Mouse (Mus musculus) CH12.LX (cell line): ENCODE measurements at regions not wholly inside any gene's neighbourhood (a gene's known extent, or its start where the extent isn't known, plus 50 kb on each side); places are given as distances from the start of the nearest gene placed in this dataset.

ENCODE experiments used
- DNase-seq: peaks from one replicate; pipeline ENCODE4 v3.0.0-alpha.2; 2013; ENCODE audit errors: extremely low read depth
- H3K27ac ChIP-seq: 2 replicates; pipeline ENCODE4 v1.5.1; 2012; ENCODE audit warnings: low read depth, mild to moderate bottlenecking, control low read depth, moderate library complexity; ENCODE audit not compliant: insufficient read depth
- H3K27me3 ChIP-seq: replicated peaks from 2 replicates; pipeline ENCODE3; 2012; ENCODE audit warnings: inconsistent platforms
- H3K36me3 ChIP-seq, 2 experiments: replicated peaks in 1 of 2; 2 replicates each; pipeline versions ENCODE3 to v1.6.1; 2012; ENCODE audit warnings: inconsistent platforms in 1 of 2, low read length in 1 of 2, mild to moderate bottlenecking in 1 of 2, mixed read lengths in 1 of 2, moderate library complexity in 1 of 2; ENCODE audit not compliant: control insufficient read depth in 1 of 2, insufficient read depth in 1 of 2
- H3K4me1 ChIP-seq, 2 experiments: 2 replicates each; pipeline ENCODE4 v1.6.1; 2012; ENCODE audit warnings: inconsistent platforms in 1 of 2, moderate library complexity in 1 of 2; ENCODE audit not compliant: insufficient read depth in 2 of 2, control insufficient read depth in 1 of 2
- H3K4me2 ChIP-seq: 2 replicates; pipeline ENCODE4 v1.6.1; 2012; ENCODE audit warnings: low read depth, mild to moderate bottlenecking, control low read depth; ENCODE audit not compliant: poor library complexity, insufficient read depth, severe bottlenecking
- H3K4me3 ChIP-seq, 3 experiments: fragments of 150-350 bp in 1 of 3; sonication (generic) in 1 of 3; replicated peaks in 1 of 3; 2 replicates each; pipeline versions ENCODE3 to v1.5.1; 2011 to 2012; ENCODE audit warnings: low read depth in 2 of 3, low read length in 2 of 3, mild to moderate bottlenecking in 2 of 3, moderate library complexity in 2 of 3, control low read depth in 1 of 3, improper control_type of control experiment in 1 of 3, inconsistent platforms in 1 of 3, mixed read lengths in 1 of 3; ENCODE audit not compliant: poor library complexity in 1 of 3
- H3K79me2 ChIP-seq: replicated peaks from 2 replicates; pipeline ENCODE4 v1.6.1; 2012; ENCODE audit warnings: mild to moderate bottlenecking, moderate library complexity; ENCODE audit not compliant: control insufficient read depth, poor library complexity, insufficient read depth, severe bottlenecking; ENCODE audit errors: extremely low read depth
- H3K9ac ChIP-seq: 2 replicates; pipeline ENCODE4 v1.6.1; 2012; ENCODE audit warnings: low read depth, mild to moderate bottlenecking, control low read depth, moderate library complexity; ENCODE audit not compliant: insufficient read depth
- H3K9me3 ChIP-seq: replicated peaks from 2 replicates; pipeline ENCODE3; 2012; ENCODE audit warnings: low read length, inconsistent platforms, mixed read lengths
- CHD1 ChIP-seq: IDR thresholded peaks from 2 replicates; pipeline ENCODE4 v1.6.1; 2012; ENCODE audit warnings: low read depth, low read length, improper control_type of control experiment, inconsistent platforms
- ELF1 ChIP-seq: IDR thresholded peaks from 2 replicates; pipeline ENCODE4 v1.6.1; 2014; ENCODE audit warnings: low read depth, mild to moderate bottlenecking, inconsistent platforms, low read length, improper control_type of control experiment
- EP300 ChIP-seq: IDR thresholded peaks from 2 replicates; pipeline ENCODE4 v1.6.1; 2011; ENCODE audit warnings: low read length, improper control_type of control experiment
- ETS1 ChIP-seq: conservative IDR thresholded peaks from 2 replicates; pipeline ENCODE4 v1.6.1; 2012; ENCODE audit warnings: low read depth, mild to moderate bottlenecking, inconsistent platforms, low read length, improper control_type of control experiment, moderate library complexity
- GABPA ChIP-seq: IDR thresholded peaks from 2 replicates; pipeline ENCODE4 v1.6.1; 2012; ENCODE audit warnings: low read depth, low read length, improper control_type of control experiment, inconsistent platforms; ENCODE audit not compliant: insufficient replicate concordance
- HCFC1 ChIP-seq: IDR thresholded peaks from 2 replicates; pipeline ENCODE4 v1.6.1; 2012; ENCODE audit warnings: low read depth, mild to moderate bottlenecking, inconsistent platforms, low read length, improper control_type of control experiment
- IRF4 ChIP-seq: IDR thresholded peaks from 2 replicates; pipeline ENCODE4 v1.6.1; 2014; ENCODE audit warnings: low read depth, mild to moderate bottlenecking, inconsistent platforms, low read length, improper control_type of control experiment
- KAT2A ChIP-seq: IDR thresholded peaks from 2 replicates; pipeline ENCODE4 v1.6.1; 2012; ENCODE audit warnings: low read length, improper control_type of control experiment, inconsistent platforms; ENCODE audit not compliant: insufficient replicate concordance
- MAX ChIP-seq: IDR thresholded peaks from 2 replicates; pipeline ENCODE4 v1.6.1; 2011; ENCODE audit warnings: low read length, improper control_type of control experiment
- MAZ ChIP-seq: IDR thresholded peaks from 2 replicates; pipeline ENCODE4 v1.6.1; 2012; ENCODE audit warnings: low read depth, mild to moderate bottlenecking, inconsistent platforms, low read length, improper control_type of control experiment, moderate library complexity
- MEF2A ChIP-seq: IDR thresholded peaks from 2 replicates; pipeline ENCODE4 v1.6.1; 2014; ENCODE audit warnings: low read depth, mild to moderate bottlenecking, inconsistent platforms, low read length, improper control_type of control experiment, borderline replicate concordance
- MXI1 ChIP-seq: IDR thresholded peaks from 2 replicates; pipeline ENCODE4 v1.6.1; 2011; ENCODE audit warnings: mild to moderate bottlenecking, low read depth, low read length, improper control_type of control experiment
- POLR2A ChIP-seq: IDR thresholded peaks from 2 replicates; pipeline ENCODE4 v1.6.1; 2011; ENCODE audit warnings: low read depth, mild to moderate bottlenecking, improper control_type of control experiment, low read length
- POLR2AphosphoS2 ChIP-seq: IDR thresholded peaks from 2 replicates; pipeline ENCODE4 v1.6.1; 2011; ENCODE audit warnings: low read depth, low read length, improper control_type of control experiment
- RCOR1 ChIP-seq: conservative IDR thresholded peaks from 2 replicates; pipeline ENCODE4 v1.6.1; 2012; ENCODE audit warnings: low read depth, mild to moderate bottlenecking, inconsistent platforms, low read length, improper control_type of control experiment
- SIN3A ChIP-seq: IDR thresholded peaks from 2 replicates; pipeline ENCODE4 v1.6.1; 2012; ENCODE audit warnings: low read length, improper control_type of control experiment, inconsistent platforms
- TCF12 ChIP-seq: IDR thresholded peaks from 2 replicates; pipeline ENCODE4 v1.6.1; 2014; ENCODE audit warnings: low read depth, mild to moderate bottlenecking, inconsistent platforms, low read length, improper control_type of control experiment
- USF1 ChIP-seq: IDR thresholded peaks from 2 replicates; pipeline ENCODE4 v1.6.1; 2014; ENCODE audit warnings: low read depth, mild to moderate bottlenecking, inconsistent platforms, low read length, improper control_type of control experiment
- USF2 ChIP-seq: conservative IDR thresholded peaks from 2 replicates; pipeline ENCODE4 v1.6.1; 2011; ENCODE audit warnings: low read depth, low read length, improper control_type of control experiment
- ZMIZ1 ChIP-seq: IDR thresholded peaks from 2 replicates; pipeline ENCODE4 v1.6.1; 2012; ENCODE audit warnings: low read depth, mild to moderate bottlenecking, inconsistent platforms, low read length, improper control_type of control experiment
- ZNF384 ChIP-seq: IDR thresholded peaks from 2 replicates; pipeline ENCODE4 v1.6.1; 2012; ENCODE audit warnings: low read depth, low read length, improper control_type of control experiment, inconsistent platforms
- dilution Hi-C: fragments of 300-500 bp; cut with MboI; formaldehyde crosslinking; loops from 2 replicates; pipeline ENCODE4 v1.14.3; 2020; ENCODE audit warnings: low sequenced_read_pairs; ENCODE audit not compliant: extremely low pct_unique_long_range_greater_than_20kb, extremely low pct_ligation_motif_present
- in situ Hi-C: fragments of 300-500 bp; cut with MboI; formaldehyde crosslinking; loops from 3 replicates; pipeline ENCODE4 v1.14.3; 2019; ENCODE audit warnings: low sequenced_read_pairs, low pct_ligation_motif_present, low pct_unique_long_range_greater_than_20kb, mixed read lengths

DNA sequence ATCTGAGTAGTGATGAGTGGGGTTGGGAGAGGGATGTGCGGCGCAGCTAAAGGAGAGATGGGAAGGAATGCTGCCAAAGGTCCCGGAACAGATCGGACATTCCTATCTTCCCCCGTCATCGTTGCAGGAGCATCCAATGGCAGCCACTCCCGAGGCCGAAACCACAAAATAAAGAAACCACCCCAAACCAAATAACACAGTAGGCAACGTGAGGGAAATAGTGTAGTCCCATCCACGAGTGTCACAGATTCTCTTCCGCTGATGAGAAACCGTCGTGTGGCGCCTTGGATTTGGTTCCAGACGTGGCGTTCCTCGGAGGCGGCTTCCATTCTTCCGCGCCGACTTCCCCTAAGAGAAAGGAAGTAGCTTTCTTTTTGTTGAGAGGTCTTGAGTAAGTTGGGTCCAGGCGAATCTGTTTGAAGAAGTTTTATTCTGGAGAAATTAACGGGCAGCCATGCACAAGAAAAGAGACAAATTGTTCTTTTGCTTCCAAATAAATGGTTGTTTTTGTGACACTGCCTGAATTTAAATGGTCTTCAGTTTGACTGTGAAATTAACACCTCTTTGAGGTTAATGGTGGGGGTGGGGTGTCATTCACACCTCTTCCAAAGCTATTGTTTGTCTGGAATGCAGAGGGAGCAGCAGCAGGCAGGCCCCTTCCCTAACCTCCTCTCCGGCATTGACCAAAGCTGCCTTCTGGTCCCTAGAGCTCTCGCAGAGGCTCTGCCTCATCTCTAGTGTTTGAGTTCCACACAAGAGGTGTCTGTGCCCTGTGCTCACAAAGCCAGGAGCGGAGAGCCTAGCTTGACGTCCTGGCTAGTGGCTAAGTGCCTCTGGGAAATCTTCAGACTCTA is 88.3 kb upstream of the Eomes start:
- no peaks in the 10 kb centered on the region for H3K9me3 ChIP-seq
- H3K27me3 ChIP-seq: no peaks in the 10 kb centered on the region
- no peaks in the 10 kb centered on the region for H3K4me1 ChIP-seq
- no peak for DNase-seq
- dilution Hi-C loops (no loop called here), in situ Hi-C loops (no loop called here)
- TF ChIP-seq HCFC1 (no peak), USF2 (no peak), ETS1 (no peak), MXI1 (no peak), TCF12 (no peak), GABPA (no peak)
- H3K9ac ChIP-seq: no peak overlapping the region
- H3K36me3 ChIP-seq: no peaks in the 10 kb centered on the region
- H3K79me2 ChIP-seq: no peaks in the 10 kb centered on the region
- no peak overlapping the region for H3K4me2 ChIP-seq
- no peak overlapping the region for H3K4me3 ChIP-seq
- no peak overlapping the region for H3K27ac ChIP-seq

DNA sequence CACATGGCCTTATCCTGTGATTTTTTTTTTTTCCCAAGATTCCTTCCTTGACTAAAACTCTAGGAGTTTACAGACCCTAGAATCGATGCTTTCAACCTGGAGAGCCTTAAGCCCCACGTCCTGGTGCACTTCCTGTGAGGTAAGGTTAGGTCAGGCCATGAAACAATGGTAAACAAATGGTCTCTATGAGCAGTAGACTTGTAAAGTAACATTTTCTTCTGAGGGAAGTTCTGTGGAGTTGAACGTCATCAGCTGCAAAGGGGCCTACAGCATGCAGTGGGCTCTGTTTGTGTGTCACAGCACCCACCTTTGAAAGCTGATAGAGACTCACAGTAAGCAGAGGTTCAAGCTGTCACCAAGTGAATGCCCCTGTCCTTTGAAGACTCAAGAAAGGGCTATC is 87.3 kb upstream of the Eomes start:
- H3K27me3 ChIP-seq: no peaks in the 10 kb centered on the region
- no peaks in the 10 kb centered on the region for H3K79me2 ChIP-seq
- in situ Hi-C loops (no loop called here), dilution Hi-C loops (no loop called here)
- H3K27ac ChIP-seq: no peak overlapping the region
- no peaks in the 10 kb centered on the region for H3K36me3 ChIP-seq
- no peaks in the 10 kb centered on the region for H3K9me3 ChIP-seq
- DNase-seq: no peak
- H3K4me1 ChIP-seq: no peaks in the 10 kb centered on the region
- no peak overlapping the region for H3K4me2 ChIP-seq
- TF ChIP-seq MEF2A: no peak
- no peak for TF ChIP-seq RCOR1
- no peak for TF ChIP-seq MXI1
- TF ChIP-seq ETS1: no peak
- TF ChIP-seq MAZ: no peak
- TF ChIP-seq POLR2AphosphoS2: no peak
- TF ChIP-seq KAT2A: no peak
- no peak for TF ChIP-seq SIN3A
- no peak for TF ChIP-seq GABPA
- TF ChIP-seq ELF1: no peak
- no peak for TF ChIP-seq ZMIZ1
- no peak for TF ChIP-seq CHD1
- TF ChIP-seq ZNF384: no peak
- TF ChIP-seq IRF4: no peak
- no peak for TF ChIP-seq POLR2A
- no peak for TF ChIP-seq MAX
- no peak for TF ChIP-seq USF1
- TF ChIP-seq EP300: no peak
- H3K4me3 ChIP-seq: no peak overlapping the region
- H3K9ac ChIP-seq: no peak overlapping the region
